Mouse (Mus musculus) limb, embryonic 11.5 days (tissue): ENCODE results near the gene Neurl2. TPM values are rescaled to one million over a fixed set of nuclear protein-coding genes. Genes with fewer than 3 reads are reported as not detected.
"Not testable (repeated sequence)": the region's sequence is repeated elsewhere in the genome, so short reads cannot be mapped to it uniquely, and the experiment has no call there.

ENCODE experiments used
- ATAC-seq: fragments of 200-750 bp; cut with Nextera tagmentation; 2 replicates; pipeline ENCODE4 v1.8.0; 2017; ENCODE audit warnings: low read depth; ENCODE audit not compliant: insufficient number of reproducible peaks, low FRiP score, low TSS enrichment
- DNase-seq: peaks from one replicate; pipeline ENCODE4 v3.0.0-alpha.2; 2015; ENCODE audit warnings: low spot score
- H3K27ac ChIP-seq: fragments of 300-500 bp; sonication (generic); replicated peaks from 2 replicates; pipeline ENCODE4 v1.5.1; 2014; ENCODE audit warnings: low read depth, mild to moderate bottlenecking, low read length
- H3K27me3 ChIP-seq: fragments of 300-500 bp; sonication (generic); 2 replicates; pipeline ENCODE4 v1.6.1; 2014; ENCODE audit warnings: mild to moderate bottlenecking, low read length, mixed read lengths; ENCODE audit not compliant: control insufficient read depth, insufficient read depth
- H3K36me3 ChIP-seq: fragments of 300-500 bp; sonication (generic); 2 replicates; pipeline ENCODE4 v1.6.1; 2014; ENCODE audit warnings: mild to moderate bottlenecking, low read length, moderate library complexity, mixed read lengths; ENCODE audit not compliant: control insufficient read depth, insufficient read depth
- H3K4me1 ChIP-seq: fragments of 300-500 bp; sonication (generic); 2 replicates; pipeline ENCODE4 v1.6.1; 2014; ENCODE audit warnings: low read length, mixed read lengths; ENCODE audit not compliant: control insufficient read depth, insufficient read depth
- H3K4me2 ChIP-seq: fragments of 300-500 bp; sonication (generic); 2 replicates; pipeline ENCODE4 v1.6.1; 2014; ENCODE audit warnings: low read depth, mild to moderate bottlenecking, moderate library complexity; ENCODE audit not compliant: severe bottlenecking
- H3K4me3 ChIP-seq: fragments of 300-500 bp; sonication (generic); 2 replicates; pipeline ENCODE4 v1.5.1; 2014; ENCODE audit warnings: low read depth, low read length
- H3K9ac ChIP-seq: fragments of 300-500 bp; sonication (generic); 2 replicates; pipeline ENCODE4 v1.6.1; 2014; ENCODE audit warnings: mild to moderate bottlenecking, low read length
- H3K9me3 ChIP-seq: fragments of 300-500 bp; sonication (generic); 2 replicates; pipeline ENCODE4 v1.6.1; 2016; ENCODE audit warnings: low read length; ENCODE audit not compliant: control insufficient read depth
- WGBS: fragments of 180-500 bp; shearing (Covaris S2); extraction: QIAGEN DNeasy Blood & Tissue Kit; methylation state at CpG from one replicate; pipeline ENCODE4 v1.1.7; 2014; 5-methylcytosine and 5-hydroxymethylcytosine counted together
- polyA plus RNA-seq: library from polyadenylated mRNA; unstranded; fragments of >200 nt; fragmentation: Nextera tagmentation; extraction: Ambion mirVana; gene quantifications from 2 replicates; pipeline ENCODE4 v1.2.1, GENCODE M21; 2014

Neurl2 gene
- polyA plus RNA-seq: 5.9 and 6.1 TPM in 2 replicates

GRCm38 (mm10) chr2:164833314-164833959, at the start of gene Neurl2:
Neurl2 (minus strand) TSS chr2:164833456.
- Histone ChIP-seq H3K4me2 (peak within 1 kb of the TSS; percentile 99), H3K4me1 (peaks cover 8% of the 10 kb centered on the region), H3K27me3 (no peaks in the 10 kb centered on the region), H3K9ac (peak within 1 kb of the TSS; percentile 85), H3K4me3 (peak within 1 kb of the TSS; percentile 67), H3K9me3 (no peaks in the 10 kb centered on the region), H3K36me3 (peaks cover 3% of the 10 kb centered on the region; the same call in 1 of the 2 replicates), H3K27ac (0 out of 2 replicates have a peak within 1 kb of the TSS, but pooled peaks have one; percentile 36)
- peak; percentile 98 for DNase-seq
- under 1% methylated on average over 31 of the region's 31 CpGs for WGBS
- peak; percentile 51; the same call in 1 of the 2 replicates for ATAC-seq

DNA sequence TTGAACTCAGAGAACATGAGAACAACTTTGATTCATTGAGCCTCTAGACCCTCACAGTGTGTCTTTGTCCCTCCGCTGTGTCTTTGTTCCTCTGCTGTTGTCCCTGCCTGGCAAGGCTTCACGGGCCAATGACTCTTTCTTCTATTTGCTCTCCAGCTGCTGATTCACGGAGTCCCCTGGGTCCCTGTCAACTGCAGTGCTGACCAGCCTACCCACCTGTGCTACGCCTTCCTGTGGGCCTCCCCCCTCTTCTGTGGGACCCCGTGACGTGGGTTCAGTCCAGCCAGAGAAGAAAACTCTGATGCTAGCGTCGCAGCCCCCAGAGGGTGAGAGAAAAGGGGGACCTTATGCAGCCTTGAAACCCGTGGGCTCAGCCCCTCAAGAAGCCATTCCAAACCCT, 49.4 kb upstream of the Neurl2 start:
- H3K27ac ChIP-seq: no peak overlapping the region
- 88% methylated on average over 9 of the region's 9 CpGs for WGBS

DNA sequence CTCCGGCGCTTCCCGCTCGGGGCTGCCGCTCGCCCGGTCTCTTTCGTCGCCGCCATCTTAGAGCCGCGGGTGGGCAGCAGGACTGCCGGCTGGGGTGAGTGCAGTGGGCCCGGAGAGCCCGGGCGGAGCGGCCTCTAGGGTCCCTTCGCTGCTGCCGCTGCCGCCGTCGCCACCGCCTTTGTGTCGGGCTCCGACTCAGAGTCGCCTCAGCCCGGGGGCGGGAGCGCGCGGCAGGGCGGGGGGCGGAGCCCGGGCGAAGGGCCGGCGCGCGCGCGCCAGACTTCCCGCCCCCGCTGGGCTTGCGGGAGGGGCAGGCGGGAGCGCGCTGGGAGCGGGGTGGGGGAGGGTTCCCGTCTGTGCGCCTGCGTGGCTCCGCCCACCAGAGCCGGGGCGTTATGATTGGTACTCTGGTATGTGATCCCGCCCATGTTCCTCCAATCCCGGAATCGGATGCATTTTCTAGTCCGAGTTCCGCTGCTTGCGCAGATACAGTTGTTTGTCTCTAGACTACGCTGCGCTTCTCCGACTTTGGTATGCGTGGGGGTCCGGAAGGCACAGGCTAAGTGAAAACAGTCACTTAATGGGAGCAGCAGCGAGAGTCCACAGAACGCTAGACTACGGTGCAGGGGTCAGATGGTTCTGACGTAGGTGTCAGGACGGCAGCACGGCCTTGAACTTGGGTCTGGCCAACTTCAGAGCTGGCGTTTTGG, 46.5 kb upstream of the Neurl2 start:
- H3K4me2 ChIP-seq: peak overlapping the region; percentile 85
- no peaks in the 10 kb centered on the region for H3K9me3 ChIP-seq

More for the DNA sequence above, 49.4 kb upstream of the Neurl2 start:
- Histone ChIP-seq H3K27me3 (no peaks in the 10 kb centered on the region), H3K4me3 (no peak overlapping the region), H3K9ac (no peak overlapping the region), H3K9me3 (no peaks in the 10 kb centered on the region), H3K4me2 (no peak overlapping the region), H3K4me1 (peaks cover 7% of the 10 kb centered on the region), H3K36me3 (peaks cover 8% of the 10 kb centered on the region; the same call in 1 of the 2 replicates)
- ATAC-seq: no peak
- DNase-seq: no peak

DNA sequence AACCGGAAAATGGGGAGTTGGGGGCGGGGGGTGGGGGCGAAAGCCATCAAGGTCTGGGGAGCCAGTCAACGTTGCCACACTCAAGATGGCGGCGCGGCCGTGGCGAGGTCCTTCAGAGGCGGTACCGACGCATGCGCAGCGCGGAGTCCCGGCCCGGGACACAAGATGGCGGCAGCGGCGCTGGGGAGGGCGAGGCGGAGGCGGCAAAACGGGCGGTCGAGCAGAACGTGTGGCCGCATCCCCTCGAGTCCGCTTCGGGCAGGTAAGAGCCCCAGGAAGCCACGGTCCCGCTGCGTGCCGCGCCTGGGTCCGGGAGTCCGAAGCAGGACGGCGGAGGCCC, 45.9 kb upstream of the Neurl2 start, which contains the start of gene Pcif1:
Pcif1 (plus strand) TSS at position 77 of the 340 bp plus-strand sequence.
- peak within 1 kb of the TSS; percentile 100 for H3K9ac ChIP-seq
- under 1% methylated on average over 39 of the region's 40 CpGs for WGBS

More for the DNA sequence above, 46.5 kb upstream of the Neurl2 start:
- under 1% methylated on average over 63 of the region's 72 CpGs for WGBS
- H3K9ac ChIP-seq: peak overlapping the region; percentile 100
- DNase-seq (peak; percentile 97), ATAC-seq (peak; percentile 71)
- peaks cover 2% of the 10 kb centered on the region; the same call in 1 of the 2 replicates for H3K36me3 ChIP-seq
- H3K27ac ChIP-seq: peak overlapping the region; percentile 100
- H3K4me3 ChIP-seq: peak overlapping the region; percentile 91
- peaks cover 9% of the 10 kb centered on the region for H3K4me1 ChIP-seq
- H3K27me3 ChIP-seq: no peaks in the 10 kb centered on the region

GRCm38 (mm10) chr2:164878509-164879227, 45.4 kb upstream of the Neurl2 start:
- H3K9me3 ChIP-seq: no peaks in the 10 kb centered on the region
- peak overlapping the region; percentile 91 for H3K4me3 ChIP-seq
- WGBS: 2% methylated on average over 28 of the region's 28 CpGs
- ATAC-seq (peak; percentile 58), DNase-seq (peak; percentile 63)
- peak overlapping the region; percentile 100 for H3K27ac ChIP-seq
- H3K4me1 ChIP-seq: peaks cover 11% of the 10 kb centered on the region
- H3K4me2 ChIP-seq: peak overlapping the region; percentile 85
- H3K27me3 ChIP-seq: no peaks in the 10 kb centered on the region
- H3K9ac ChIP-seq: peak overlapping the region; percentile 100
- H3K36me3 ChIP-seq: peaks cover 2% of the 10 kb centered on the region; the same call in 1 of the 2 replicates

More for the DNA sequence above, 45.9 kb upstream of the Neurl2 start, which contains the start of gene Pcif1:
- ATAC-seq: peak; percentile 81
- H3K4me2 ChIP-seq: peak within 1 kb of the TSS; percentile 85
- no peaks in the 10 kb centered on the region for H3K9me3 ChIP-seq
- peak within 1 kb of the TSS; percentile 91 for H3K4me3 ChIP-seq
- peak; percentile 97 for DNase-seq
- H3K4me1 ChIP-seq: peaks cover 11% of the 10 kb centered on the region
- H3K36me3 ChIP-seq: peaks cover 2% of the 10 kb centered on the region; the same call in 1 of the 2 replicates
- no peaks in the 10 kb centered on the region for H3K27me3 ChIP-seq
- peak within 1 kb of the TSS; percentile 100 for H3K27ac ChIP-seq

DNA sequence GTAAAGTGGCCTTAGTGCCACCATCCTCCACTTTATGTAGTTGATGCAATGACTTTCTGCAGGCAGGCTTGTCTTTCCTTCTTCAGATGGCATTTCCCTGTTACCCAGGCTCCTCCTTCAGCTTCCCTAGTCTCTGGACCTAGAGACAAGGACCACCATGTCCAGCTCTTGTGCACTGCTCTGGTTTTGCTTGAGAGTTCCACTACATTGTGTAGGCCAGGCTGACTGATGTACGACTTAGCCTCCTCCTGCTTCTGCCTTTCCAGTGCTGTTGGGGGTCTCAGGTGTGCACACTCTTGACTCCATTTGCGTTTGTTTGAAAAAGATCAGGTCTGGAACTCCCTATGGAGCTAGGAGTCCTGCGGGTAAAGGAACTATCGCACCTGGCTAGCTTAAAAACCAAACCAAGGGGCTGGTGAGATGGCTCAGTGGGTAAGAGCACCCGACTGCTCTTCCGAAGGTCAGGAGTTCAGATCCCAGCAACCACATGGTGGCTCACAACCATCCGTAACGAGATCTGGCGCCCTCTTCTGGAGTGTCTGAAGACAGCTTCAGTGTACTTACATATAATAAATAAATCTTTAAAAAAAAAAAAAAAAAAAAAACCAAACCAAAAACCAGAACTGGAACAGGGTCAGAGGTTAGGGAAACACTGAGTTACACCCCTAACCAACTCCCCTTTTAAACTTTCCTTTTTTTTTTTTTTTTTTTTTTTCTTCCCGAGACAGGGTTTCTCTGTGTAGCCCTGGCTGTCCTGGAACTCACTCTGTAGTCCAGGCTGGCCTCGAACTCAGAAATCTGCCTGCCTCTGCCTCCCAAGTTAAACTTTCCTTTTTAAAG, 44.3 kb upstream of the Neurl2 start:
- not testable (repeated sequence) for H3K27ac ChIP-seq, H3K27me3 ChIP-seq, H3K9ac ChIP-seq, ATAC-seq, H3K4me3 ChIP-seq, DNase-seq, H3K9me3 ChIP-seq, H3K36me3 ChIP-seq
- peak overlapping the region; percentile 85; the same call in 1 of the 2 replicates for H3K4me2 ChIP-seq
- peaks cover 11% of the 10 kb centered on the region for H3K4me1 ChIP-seq
- 76% methylated on average over 11 of the region's 11 CpGs for whole genome bisulfite sequencing

GRCm38 (mm10) chr2:164875648-164876047, 42.4 kb upstream of the Neurl2 start:
- H3K4me3 ChIP-seq, H3K9me3 ChIP-seq, ATAC-seq, H3K27me3 ChIP-seq, H3K4me1 ChIP-seq, H3K4me2 ChIP-seq, H3K9ac ChIP-seq, DNase-seq, H3K36me3 ChIP-seq, H3K27ac ChIP-seq: not testable (repeated sequence)
- 52% methylated on average over 2 of the region's 2 CpGs for WGBS
